Mouse (Mus musculus): ENCODE data around the gene Gclm.

The Gclm gene

DNA sequence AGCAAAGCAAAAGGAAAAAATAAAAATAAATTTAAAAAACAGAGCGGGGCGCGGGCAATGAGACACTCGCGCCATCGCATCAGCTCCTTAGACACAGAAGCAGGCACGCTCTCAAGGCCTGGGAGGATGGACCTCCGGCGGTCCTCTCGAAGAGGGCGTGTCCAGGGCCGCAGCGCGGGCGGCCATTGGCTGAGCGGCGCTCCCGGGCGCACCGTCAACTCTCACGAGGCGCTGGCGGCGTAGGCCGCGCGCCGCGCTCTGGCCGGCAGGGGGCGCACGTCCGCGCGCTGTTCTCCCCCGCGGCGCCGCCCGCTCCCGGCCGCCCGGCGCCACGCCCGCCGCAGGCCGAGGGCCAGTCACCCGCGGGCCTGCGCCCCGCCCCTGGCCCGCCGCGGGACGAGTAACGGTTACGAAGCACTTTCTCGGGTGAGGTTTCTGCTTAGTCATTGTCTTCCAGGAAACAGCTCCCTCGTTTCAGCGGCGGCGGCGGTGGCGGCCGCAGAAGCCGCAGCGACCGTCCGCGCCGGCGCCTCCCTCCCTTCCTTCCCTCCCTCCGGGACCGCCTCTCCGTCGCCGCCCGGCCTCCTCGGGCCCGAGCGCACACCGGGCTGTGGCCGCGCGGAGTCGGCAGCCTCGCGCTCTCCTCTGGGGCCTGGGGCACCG is at the start of gene Gclm:
Gene Gclm (plus strand): TSS at position 343 of the 663 bp plus-strand sequence.
- WGBS, result under 1% methylated on average over 70 of the region's 90 CpGs

- whole genome bisulfite sequencing, result 74% methylated on average over 4 of the region's 4 CpGs
Observed at GRCm38 (mm10) chr3:122196621-122197298, 48.6 kb upstream of the Gclm start.

DNA sequence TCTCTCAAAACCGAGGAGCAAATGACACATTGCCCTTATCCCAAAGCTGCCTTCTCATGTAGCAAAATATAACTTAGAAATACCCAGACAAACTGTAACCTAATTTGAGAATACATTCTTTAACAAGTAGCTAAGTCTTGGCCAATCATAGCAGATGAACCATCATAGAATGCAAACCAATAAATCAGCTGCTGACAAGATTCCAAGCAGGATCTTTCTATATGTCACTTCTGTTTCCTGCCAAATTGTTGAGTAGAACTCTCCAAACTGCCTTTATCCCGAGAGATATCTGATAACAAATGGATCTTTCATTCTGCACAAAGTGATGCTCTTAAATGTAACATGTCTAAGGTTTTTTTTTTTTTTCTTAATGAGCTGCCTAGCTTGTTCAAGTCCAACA is 46.8 kb upstream of the Gclm start:
- WGBS, result 75% methylated on average over 2 of the region's 2 CpGs

GRCm38 (mm10) chr3:122198966-122199381 is 46.4 kb upstream of the Gclm start:
- 54% methylated on average over 8 of the region's 8 CpGs for WGBS

DNA sequence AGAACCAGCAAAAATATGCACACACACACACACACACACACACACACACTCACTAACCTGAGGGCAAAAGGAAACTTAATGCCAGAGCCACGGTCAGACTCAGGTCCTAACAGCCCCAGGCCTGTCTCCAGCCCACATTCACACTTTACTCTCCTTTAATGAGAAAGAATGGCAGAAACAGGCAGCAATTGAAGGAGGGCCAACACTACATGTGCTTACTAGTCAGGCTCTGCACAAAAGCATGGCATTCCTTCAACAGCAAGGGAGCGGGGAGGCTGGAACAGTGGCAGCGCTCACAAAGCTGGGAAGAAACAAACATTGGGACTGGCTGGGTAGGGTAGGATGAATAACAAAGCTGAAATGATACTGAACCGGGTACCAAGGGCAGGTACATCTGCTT is 45.8 kb upstream of the Gclm start:
- 72% methylated on average over 4 of the region's 4 CpGs for WGBS

DNA sequence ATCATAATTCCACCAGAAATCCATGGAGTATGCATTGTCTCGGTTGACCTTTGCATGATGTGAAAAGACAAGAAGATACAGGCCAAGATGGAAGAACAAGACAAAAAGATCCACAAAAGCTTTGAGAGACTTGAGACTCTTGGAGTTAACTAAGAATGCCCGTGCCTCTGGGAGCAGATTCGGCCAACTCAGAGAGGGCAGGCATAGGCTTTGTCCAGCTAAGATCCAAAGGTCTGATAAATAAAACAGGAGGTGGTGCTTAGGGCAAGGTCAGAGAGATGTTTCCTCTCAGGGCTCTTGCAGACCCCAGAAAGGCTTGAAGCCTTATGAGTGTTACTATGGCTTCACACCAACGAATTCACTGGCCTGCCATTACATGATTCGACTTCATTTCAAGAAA is 45.3 kb upstream of the Gclm start:
- WGBS, result 75% methylated on average over 5 of the region's 5 CpGs

GRCm38 (mm10) chr3:122200447-122200846 is 44.9 kb upstream of the Gclm start:
- WGBS, result 72% methylated on average over 5 of the region's 5 CpGs

GRCm38 (mm10) chr3:122202307-122202732 is 43.0 kb upstream of the Gclm start:
- WGBS, result 69% methylated on average over 5 of the region's 5 CpGs

DNA sequence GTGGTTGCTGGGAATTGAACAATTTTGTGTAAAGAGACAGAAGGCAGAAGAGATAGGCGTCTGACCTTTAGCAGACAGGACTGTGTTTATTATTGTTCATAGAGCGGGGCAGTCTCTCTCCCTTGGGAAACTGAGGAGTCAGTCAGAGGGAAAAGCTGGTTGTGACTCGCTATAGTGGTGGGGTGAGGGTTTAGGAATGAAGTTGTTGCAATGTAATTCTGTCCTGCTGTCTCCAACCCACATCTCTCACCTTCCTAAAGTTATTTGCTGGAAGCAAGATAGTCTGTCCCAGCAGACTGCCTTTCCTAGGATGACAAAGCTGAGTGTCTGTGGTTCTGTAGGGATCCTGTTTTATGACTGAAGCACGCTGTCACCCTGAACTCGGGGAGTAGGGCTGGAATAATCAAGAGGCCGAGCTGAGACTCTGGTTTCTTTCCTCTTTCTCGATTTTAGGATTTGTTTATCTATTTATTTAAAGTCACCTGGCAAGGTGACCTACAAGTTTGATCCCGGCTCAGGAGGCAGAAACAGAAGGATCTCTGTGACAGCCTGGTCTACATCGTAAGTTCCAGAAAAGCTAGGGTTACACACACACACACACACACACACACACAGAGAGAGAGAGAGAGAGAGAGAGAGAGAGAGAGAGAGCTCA is 41.6 kb upstream of the Gclm start:
- 93% methylated on average over 9 of the region's 9 CpGs for WGBS

DNA sequence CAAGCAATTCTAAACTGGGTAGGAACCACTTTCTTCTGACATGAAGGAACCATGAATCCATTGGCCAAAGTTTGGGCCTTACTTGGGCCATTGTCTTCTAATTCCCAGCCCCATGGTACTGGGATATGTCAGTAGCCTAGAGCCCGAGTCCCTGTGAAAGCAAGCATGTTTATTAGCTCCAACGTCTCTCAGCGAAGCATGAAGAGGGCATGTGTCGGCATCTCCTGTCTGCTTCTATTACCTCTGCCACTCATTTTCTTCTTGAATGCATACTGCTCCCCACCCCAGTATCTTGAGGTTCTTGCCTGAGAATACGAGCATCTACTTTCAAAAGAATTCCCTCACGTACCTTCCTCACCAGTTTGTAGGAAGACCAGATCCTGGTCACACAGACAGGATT is 39.6 kb upstream of the Gclm start:
- 97% methylated on average over 6 of the region's 6 CpGs for WGBS

- 59% methylated on average over 8 of the region's 8 CpGs for WGBS
Observed at GRCm38 (mm10) chr3:122206279-122207070, 38.9 kb upstream of the Gclm start.

GRCm38 (mm10) chr3:122207766-122208165 is 37.6 kb upstream of the Gclm start:
- 94% methylated on average over 6 of the region's 6 CpGs for WGBS

GRCm38 (mm10) chr3:122208296-122209225 is 36.8 kb upstream of the Gclm start:
- WGBS, result 83% methylated on average over 15 of the region's 15 CpGs

- 89% methylated on average over 11 of the region's 11 CpGs for WGBS
Observed at GRCm38 (mm10) chr3:122209511-122209910, 35.8 kb upstream of the Gclm start.

DNA sequence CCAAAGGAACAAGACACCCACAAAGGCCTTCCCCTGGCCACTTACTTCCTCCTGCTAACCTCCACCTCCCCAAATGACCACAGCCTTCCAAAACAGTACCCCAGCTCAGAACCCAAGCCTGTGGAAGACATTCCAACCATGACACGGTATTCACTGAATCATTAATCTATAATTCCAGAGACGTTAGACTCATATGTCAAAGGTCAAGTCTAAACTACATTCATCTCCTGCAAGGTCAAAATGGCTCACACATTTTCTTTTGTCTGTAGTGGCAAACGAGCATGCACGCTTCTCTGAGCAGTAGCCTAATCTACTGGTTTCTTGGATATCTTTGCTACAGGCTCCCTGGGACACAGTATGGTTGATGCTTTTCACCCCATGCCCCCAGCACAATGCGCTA is 34.9 kb upstream of the Gclm start:
- WGBS, result 87% methylated on average over 5 of the region's 5 CpGs

DNA sequence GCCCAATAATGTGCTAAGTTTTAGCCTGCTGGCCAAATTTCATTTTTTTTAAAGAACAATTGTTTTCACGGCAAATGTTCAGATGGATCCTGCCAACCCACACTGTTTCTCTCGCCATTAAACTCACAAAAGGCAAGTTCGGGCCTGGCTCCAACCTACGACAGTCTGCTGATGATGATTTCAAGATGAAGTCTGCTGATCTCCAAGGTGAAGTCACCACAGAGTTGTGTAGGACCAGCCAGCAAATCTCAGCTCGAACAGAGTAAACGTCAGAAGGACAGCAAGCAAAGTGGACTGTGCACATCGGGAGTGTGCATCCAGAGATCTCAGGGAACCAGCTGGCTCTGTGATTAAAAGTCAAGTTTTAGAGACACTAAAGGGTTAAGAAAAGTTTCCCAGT is 34.5 kb upstream of the Gclm start:
- 81% methylated on average over 7 of the region's 7 CpGs for WGBS

GRCm38 (mm10) chr3:122211446-122212125 is 33.8 kb upstream of the Gclm start:
- WGBS, result 82% methylated on average over 13 of the region's 13 CpGs

DNA sequence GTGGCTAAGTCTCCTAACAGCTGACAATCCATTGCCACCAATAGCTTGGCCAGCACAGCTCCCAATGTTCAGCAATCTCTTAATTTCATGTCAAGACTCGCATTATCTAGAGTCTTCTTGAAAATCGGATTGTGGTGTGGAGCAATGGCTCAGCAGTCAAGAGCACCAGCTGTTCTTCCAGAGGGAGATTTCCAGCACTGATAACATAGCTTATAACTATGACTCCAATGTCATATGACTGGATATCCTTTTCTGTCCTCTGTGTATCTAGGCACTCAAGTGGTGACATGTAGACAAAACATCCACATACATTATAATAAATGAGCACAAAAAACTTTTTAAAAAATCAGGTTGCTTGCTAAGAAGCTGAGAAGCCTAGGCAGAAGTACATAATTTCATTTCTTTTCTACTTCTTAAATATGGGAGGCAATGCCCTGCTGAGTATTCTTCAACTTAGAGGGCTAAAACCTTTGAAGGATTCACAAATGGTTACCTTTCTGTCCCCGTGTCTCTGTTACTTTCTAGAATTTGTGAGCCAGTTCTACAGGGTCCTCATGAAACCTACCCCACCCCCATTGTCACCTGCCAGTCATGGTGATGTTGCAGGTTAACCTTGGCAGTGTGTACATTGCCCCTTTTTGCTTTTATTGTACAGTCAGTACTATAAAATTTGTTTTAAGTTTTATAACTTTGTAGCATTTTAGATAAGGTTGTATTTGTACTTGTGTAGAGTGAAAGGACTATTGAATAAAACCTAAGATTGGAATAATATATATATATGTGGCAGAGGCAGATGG is 23.9 kb upstream of the Gclm start:
- WGBS, result 94% methylated on average over 3 of the region's 3 CpGs

GRCm38 (mm10) chr3:122226972-122227371 is 18.4 kb upstream of the Gclm start:
- WGBS, result 55% methylated on average over 6 of the region's 6 CpGs

- WGBS, result 23% methylated on average over 1 of the region's 1 CpGs
Observed at GRCm38 (mm10) chr3:122235772-122236171, 9.6 kb upstream of the Gclm start.

All from cerebral cortex, adult 2 months (tissue).